Mouse (Mus musculus) limb, embryonic 11.5 days (tissue): ENCODE measurements around the gene Mfsd6. TPM values are rescaled to one million over a fixed set of nuclear protein-coding genes. Genes with fewer than 3 reads are reported as not detected.

Experiments used
- ATAC-seq: fragments of 200-750 bp; cut with Nextera tagmentation; 2 replicates; pipeline ENCODE4 v1.8.0; 2017; ENCODE audit warnings: low read depth; ENCODE audit not compliant: insufficient number of reproducible peaks, low FRiP score, low TSS enrichment
- DNase-seq: peaks from one replicate; pipeline ENCODE4 v3.0.0-alpha.2; 2015; ENCODE audit warnings: low spot score
- H3K27ac ChIP-seq: fragments of 300-500 bp; sonication (generic); replicated peaks from 2 replicates; pipeline ENCODE4 v1.5.1; 2014; ENCODE audit warnings: low read depth, mild to moderate bottlenecking, low read length
- H3K27me3 ChIP-seq: fragments of 300-500 bp; sonication (generic); 2 replicates; pipeline ENCODE4 v1.6.1; 2014; ENCODE audit warnings: mild to moderate bottlenecking, low read length, mixed read lengths; ENCODE audit not compliant: control insufficient read depth, insufficient read depth
- H3K36me3 ChIP-seq: fragments of 300-500 bp; sonication (generic); 2 replicates; pipeline ENCODE4 v1.6.1; 2014; ENCODE audit warnings: mild to moderate bottlenecking, low read length, moderate library complexity, mixed read lengths; ENCODE audit not compliant: control insufficient read depth, insufficient read depth
- H3K4me1 ChIP-seq: fragments of 300-500 bp; sonication (generic); 2 replicates; pipeline ENCODE4 v1.6.1; 2014; ENCODE audit warnings: low read length, mixed read lengths; ENCODE audit not compliant: control insufficient read depth, insufficient read depth
- H3K4me2 ChIP-seq: fragments of 300-500 bp; sonication (generic); 2 replicates; pipeline ENCODE4 v1.6.1; 2014; ENCODE audit warnings: low read depth, mild to moderate bottlenecking, moderate library complexity; ENCODE audit not compliant: severe bottlenecking
- H3K4me3 ChIP-seq: fragments of 300-500 bp; sonication (generic); 2 replicates; pipeline ENCODE4 v1.5.1; 2014; ENCODE audit warnings: low read depth, low read length
- H3K9ac ChIP-seq: fragments of 300-500 bp; sonication (generic); 2 replicates; pipeline ENCODE4 v1.6.1; 2014; ENCODE audit warnings: mild to moderate bottlenecking, low read length
- H3K9me3 ChIP-seq: fragments of 300-500 bp; sonication (generic); 2 replicates; pipeline ENCODE4 v1.6.1; 2016; ENCODE audit warnings: low read length; ENCODE audit not compliant: control insufficient read depth
- WGBS: fragments of 180-500 bp; shearing (Covaris S2); extraction: QIAGEN DNeasy Blood & Tissue Kit; methylation state at CpG from one replicate; pipeline ENCODE4 v1.1.7; 2014; 5-methylcytosine and 5-hydroxymethylcytosine counted together
- polyA plus RNA-seq: library from polyadenylated mRNA; unstranded; fragments of >200 nt; fragmentation: Nextera tagmentation; extraction: Ambion mirVana; gene quantifications from 2 replicates; pipeline ENCODE4 v1.2.1, GENCODE M21; 2014

Mfsd6 gene
- polyA plus RNA-seq, 1 experiment from 2014 or later, result 0.61 TPM

- H3K27ac ChIP-seq, result no peak overlapping the region
- 90% methylated on average over 4 of the region's 4 CpGs for WGBS
- no peaks in the 10 kb centered on the region for H3K27me3 ChIP-seq
- no peaks in the 10 kb centered on the region for H3K9me3 ChIP-seq
- H3K4me2 ChIP-seq, result no peak overlapping the region
- H3K4me1 ChIP-seq, result no peaks in the 10 kb centered on the region
- no peak for DNase-seq
- no peak overlapping the region for H3K9ac ChIP-seq
- ATAC-seq, result no peak
- no peaks in the 10 kb centered on the region for H3K36me3 ChIP-seq
- no peak overlapping the region for H3K4me3 ChIP-seq
Measured at GRCm38 (mm10) chr1:52640736-52641135, 86.5 kb downstream of the Mfsd6 start.

- WGBS, result 86% methylated on average over 6 of the region's 6 CpGs
- DNase-seq (no peak), ATAC-seq (no peak)
- Histone ChIP-seq H3K4me1 (no peaks in the 10 kb centered on the region), H3K4me3 (no peak overlapping the region), H3K9me3 (no peaks in the 10 kb centered on the region), H3K4me2 (no peak overlapping the region), H3K27me3 (no peaks in the 10 kb centered on the region), H3K9ac (no peak overlapping the region), H3K36me3 (no peaks in the 10 kb centered on the region), H3K27ac (no peak overlapping the region)
Measured at GRCm38 (mm10) chr1:52640266-52640665, 87.0 kb downstream of the Mfsd6 start.

- no peaks in the 10 kb centered on the region for H3K4me1 ChIP-seq
- no peaks in the 10 kb centered on the region for H3K27me3 ChIP-seq
- DNase-seq (no peak), ATAC-seq (no peak)
- WGBS, result 85% methylated on average over 7 of the region's 7 CpGs
- H3K4me3 ChIP-seq, result no peak overlapping the region
- H3K36me3 ChIP-seq, result no peaks in the 10 kb centered on the region
- H3K9ac ChIP-seq, result no peak overlapping the region
- H3K9me3 ChIP-seq, result no peaks in the 10 kb centered on the region
- no peak overlapping the region for H3K4me2 ChIP-seq
- no peak overlapping the region for H3K27ac ChIP-seq
Measured at GRCm38 (mm10) chr1:52639090-52639489, 88.2 kb downstream of the Mfsd6 start.

GRCm38 (mm10) chr1:52638101-52638500 lies 89.2 kb downstream of the Mfsd6 start:
- H3K4me3 ChIP-seq, result no peak overlapping the region
- no peaks in the 10 kb centered on the region for H3K9me3 ChIP-seq
- no peak overlapping the region for H3K4me2 ChIP-seq
- no peaks in the 10 kb centered on the region for H3K27me3 ChIP-seq
- H3K4me1 ChIP-seq, result no peaks in the 10 kb centered on the region
- no peak for ATAC-seq
- no peak for DNase-seq
- H3K27ac ChIP-seq, result no peak overlapping the region
- no peaks in the 10 kb centered on the region for H3K36me3 ChIP-seq
- WGBS, result 77% methylated on average over 2 of the region's 2 CpGs
- H3K9ac ChIP-seq, result no peak overlapping the region

- DNase-seq (no peak), ATAC-seq (no peak)
Measured at GRCm38 (mm10) chr1:52635932-52636331, 91.3 kb downstream of the Mfsd6 start.

GRCm38 (mm10) chr1:52634251-52634650 lies 93.0 kb downstream of the Mfsd6 start:
- no peak for DNase-seq
- H3K9me3 ChIP-seq, result no peaks in the 10 kb centered on the region

More at GRCm38 (mm10) chr1:52635932-52636331, 91.3 kb downstream of the Mfsd6 start:
- 90% methylated on average over 3 of the region's 3 CpGs for WGBS
- H3K4me1 ChIP-seq, result no peaks in the 10 kb centered on the region
- no peaks in the 10 kb centered on the region for H3K27me3 ChIP-seq
- no peak overlapping the region for H3K4me3 ChIP-seq
- no peaks in the 10 kb centered on the region for H3K36me3 ChIP-seq
- H3K4me2 ChIP-seq, result no peak overlapping the region
- H3K9ac ChIP-seq, result no peak overlapping the region
- no peak overlapping the region for H3K27ac ChIP-seq
- no peaks in the 10 kb centered on the region for H3K9me3 ChIP-seq

GRCm38 (mm10) chr1:52631570-52631969 lies 95.7 kb downstream of the Mfsd6 start:
- H3K9ac ChIP-seq, result no peak overlapping the region
- no peaks in the 10 kb centered on the region for H3K4me1 ChIP-seq
- no peaks in the 10 kb centered on the region for H3K9me3 ChIP-seq
- H3K4me2 ChIP-seq, result peak overlapping the region; percentile 56; the same call in 1 of the 2 replicates
- no peaks in the 10 kb centered on the region for H3K27me3 ChIP-seq
- H3K27ac ChIP-seq, result no peak overlapping the region
- ATAC-seq (no peak), DNase-seq (no peak)
- H3K36me3 ChIP-seq, result no peaks in the 10 kb centered on the region
- 76% methylated on average over 2 of the region's 2 CpGs for WGBS
- peak overlapping the region; percentile 80; the same call in 1 of the 2 replicates for H3K4me3 ChIP-seq

More at GRCm38 (mm10) chr1:52634251-52634650, 93.0 kb downstream of the Mfsd6 start:
- Histone ChIP-seq H3K4me3 (no peak overlapping the region), H3K9ac (no peak overlapping the region), H3K27me3 (no peaks in the 10 kb centered on the region), H3K27ac (no peak overlapping the region), H3K4me1 (no peaks in the 10 kb centered on the region), H3K36me3 (no peaks in the 10 kb centered on the region), H3K4me2 (no peak overlapping the region)
- WGBS, result 91% methylated on average over 6 of the region's 6 CpGs
- no peak for ATAC-seq

- Histone ChIP-seq H3K9me3 (no peaks in the 10 kb centered on the region), H3K9ac (peak overlapping the region; percentile 89), H3K27ac (peak overlapping the region; percentile 84), H3K36me3 (no peaks in the 10 kb centered on the region), H3K4me2 (peak overlapping the region; percentile 56; the same call in 1 of the 2 replicates), H3K4me1 (no peaks in the 10 kb centered on the region), H3K4me3 (peak overlapping the region; percentile 80), H3K27me3 (no peaks in the 10 kb centered on the region)
- no peak for DNase-seq
- ATAC-seq, result peak; percentile 85
- 2% methylated on average over 6 of the region's 6 CpGs for WGBS
Measured at GRCm38 (mm10) chr1:52630937-52631299, 96.3 kb downstream of the Mfsd6 start.
